8 mouse cellular contexts compared by ENCODE assay signal in the genomic region with DNA sequence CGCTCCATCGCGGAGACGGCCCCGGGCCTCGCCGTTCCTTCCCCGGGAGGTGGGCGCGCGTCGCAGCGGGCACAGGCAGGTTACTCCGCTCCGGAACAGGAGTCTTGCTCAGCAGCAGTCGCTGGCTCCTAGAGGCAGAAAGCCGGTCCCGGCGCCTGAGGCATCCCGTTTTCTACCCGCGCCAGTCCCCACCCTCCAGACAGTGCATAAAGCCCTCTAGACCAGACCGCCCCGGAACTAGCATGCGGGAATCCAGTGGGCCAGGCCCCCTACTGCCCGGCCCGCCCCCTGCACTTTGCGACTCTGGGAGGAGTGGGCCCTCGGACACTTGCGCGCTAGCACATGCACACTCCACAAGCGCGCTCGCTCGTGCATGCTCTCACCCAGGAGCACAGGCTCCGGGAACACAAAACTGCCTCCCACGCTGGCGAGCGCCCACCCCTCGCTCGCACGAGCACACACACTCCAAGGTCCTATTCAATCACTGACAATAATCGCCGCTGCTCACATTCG. TPM values are rescaled to one million over a fixed set of nuclear protein-coding genes. Genes with fewer than 3 reads are reported as not detected.
DNase-seq lines count a peak whose midpoint lies in the region; ATAC-seq and TF ChIP-seq lines count a peak whose summit lies in the region.

Gene Lrp2, minus strand, starts transcription at position 180 of the 513 bp plus-strand sequence.

- no peak for TF ChIP-seq CTCF in gastrocnemius, adult 2 months (IDR thresholded peaks at IDR 0.05)
- peak; percentile 33 for TF ChIP-seq CTCF in Patski (IDR thresholded peaks at IDR 0.05)

- no peak within 1 kb of the TSS for H3ac ChIP-seq in myocyte (ENCODE audit: control insufficient read depth, insufficient read length)

- H3K27ac ChIP-seq in gastrocnemius, adult 2 months = no peak within 1 kb of the TSS
- H3K27ac ChIP-seq in forebrain, embryonic 15.5 days (replicated peaks) = no peak within 1 kb of the TSS
- H3K27ac ChIP-seq in liver, embryonic 13.5 days = no peak within 1 kb of the TSS

- H3K9me3 ChIP-seq in forebrain, embryonic 15.5 days = no peaks in the 10 kb centered on the region
- no peaks in the 10 kb centered on the region for H3K9me3 ChIP-seq in liver, embryonic 13.5 days (replicated peaks)

- H3K9ac ChIP-seq in forebrain, embryonic 15.5 days (replicated peaks) = peak within 1 kb of the TSS; percentile 41
- H3K9ac ChIP-seq in liver, embryonic 13.5 days = no peak within 1 kb of the TSS

- intact Hi-C loops in gastrocnemius, adult 2 months (cut with DNase I) = no loop called here

- peak; percentile 30 for DNase-seq in gastrocnemius, adult 2 months
- no peak for DNase-seq in gastrocnemius, adult 18-20 months (ENCODE audit: low spot score)
- DNase-seq in Patski (ENCODE audit: low read depth, low spot score) = no peak
- peak; percentile 91 for DNase-seq in kidney, adult 11 months
- DNase-seq in liver, embryonic 13.5 days = no peak
- no peak for DNase-seq in thymus, postnatal 4 days

- peak within 1 kb of the TSS; percentile 99 for H3K4me2 ChIP-seq in forebrain, embryonic 15.5 days (replicated peaks)
- peak within 1 kb of the TSS; percentile 69 for H3K4me2 ChIP-seq in liver, embryonic 13.5 days
- peak within 1 kb of the TSS; percentile 82 for H3K4me2 ChIP-seq in myocyte (ENCODE audit: low read depth)

- in situ Hi-C loops in Patski (cut with MboI; ENCODE audit: low pct_unique_long_range_greater_than_20kb) = no loop called here

- CTCF ChIA-PET in Patski (lab: Charles Lee) = no interaction called here

- no peaks in the 10 kb centered on the region for H3K79me2 ChIP-seq in myocyte (ENCODE audit: control insufficient read depth, insufficient read depth)

- H3K4me3 ChIP-seq in gastrocnemius, adult 2 months = peak within 1 kb of the TSS; percentile 71
- H3K4me3 ChIP-seq in forebrain, embryonic 15.5 days = peak within 1 kb of the TSS; percentile 58
- peak within 1 kb of the TSS; percentile 53 for H3K4me3 ChIP-seq in liver, embryonic 13.5 days (replicated peaks)
- peak within 1 kb of the TSS; percentile 16 for H3K4me3 ChIP-seq in myocyte

- POLR2A ChIA-PET in Patski (lab: Charles Lee) = interaction anchor here (1.4 kb wide), 1 partner anchor 15 kb away, joined by 3 read pairs; no protein-coding TSS in a partner anchor

- H3K27me3 ChIP-seq in Patski (no peaks in the 10 kb centered on the region), myocyte (ENCODE audit: control insufficient read depth, insufficient read depth, insufficient read length) (peaks cover 17% of the 10 kb centered on the region)
- H3K27me3 ChIP-seq in forebrain, embryonic 15.5 days = peaks cover 58% of the 10 kb centered on the region
- peaks cover 83% of the 10 kb centered on the region for H3K27me3 ChIP-seq in liver, embryonic 13.5 days

- H3K36me3 ChIP-seq in forebrain, embryonic 15.5 days = no peaks in the 10 kb centered on the region
- H3K36me3 ChIP-seq in liver, embryonic 13.5 days = no peaks in the 10 kb centered on the region
- no peaks in the 10 kb centered on the region for H3K36me3 ChIP-seq in myocyte (ENCODE audit: control insufficient read depth, insufficient read depth)

- WGBS in forebrain, embryonic 15.5 days = under 1% methylated on average over 45 of the region's 45 CpGs
- 0% methylated on average over 44 of the region's 45 CpGs for WGBS in liver, embryonic 13.5 days (ENCODE audit: insufficient replicate concordance)

- no peak for TF ChIP-seq POLR2A in myocyte (IDR thresholded peaks at IDR 0.05; ENCODE audit: insufficient read length, low read depth)

- ATAC-seq in Patski = peak; percentile 73
- ATAC-seq in forebrain, embryonic 15.5 days (replicated peaks) = peak; percentile 87
- 0 out of 2 replicates have a peak, but pooled peaks have one; percentile 39 for ATAC-seq in liver, embryonic 13.5 days (ENCODE audit: low read depth)

- H3K4me1 ChIP-seq in forebrain, embryonic 15.5 days = peaks cover 36% of the 10 kb centered on the region
- peaks cover 18% of the 10 kb centered on the region for H3K4me1 ChIP-seq in liver, embryonic 13.5 days (replicated peaks)

TF ChIP-seq in myocyte, 11 proteins besides CTCF, POLR2A, EP300 and RAD21:
- TF ChIP-seq E2F4 (IDR thresholded peaks at IDR 0.05; ENCODE audit: insufficient read depth) = no peak
- TF ChIP-seq MYOG (IDR thresholded peaks at IDR 0.05; ENCODE audit: control insufficient read depth in 1 of 3, insufficient read depth in 1 of 3, insufficient read length in 2 of 3, low read depth in 2 of 3) = no peak

RNA-seq across cellular contexts. Expression of gene Lrp2, which starts in this region (rescaled TPM):
- total RNA-seq in gastrocnemius, adult 2 months (2021) = not detected
- total RNA-seq in gastrocnemius, adult 18-20 months (2021) = under 1 TPM in 1 of 2 experiments, not detected in 1; 0.30 TPM
- polyA plus RNA-seq in Patski (2021) (39.0 TPM), myocyte (2012; fragmentation: generic; extraction: Trizol) (0.07 TPM)
- polyA plus RNA-seq in forebrain, embryonic 15.5 days (2015; fragmentation: Nextera tagmentation; extraction: Ambion mirVana) = 0.24 and 0.47 TPM in 2 replicates
- 0.06 and 0.09 TPM in 2 replicates for polyA plus RNA-seq in liver, embryonic 13.5 days (2015; fragmentation: Nextera tagmentation; extraction: Ambion mirVana)

Comparison
In these comparisons a context has a peak if more than half of its experiments do, and no peak if none do; other contexts are left out.
1. RNA of gene Lrp2 (polyA plus RNA-seq): 39.0 TPM in Patski (single experiment); 0.24 to 0.47 TPM in forebrain, embryonic 15.5 days, 0.07 TPM in myocyte (single experiment) and 0.06 to 0.09 TPM in liver, embryonic 13.5 days; every median in the first group is over 10 times any median in the second.
2. Peak in DNase-seq and H3K4me3 ChIP-seq in gastrocnemius, adult 2 months; RNA of the gene not detected or under 1 TPM.
3. Peak in ATAC-seq, H3K4me3 ChIP-seq, H3K9ac ChIP-seq and H3K4me2 ChIP-seq in forebrain, embryonic 15.5 days; RNA of the gene not detected or under 1 TPM.
4. Peak in ATAC-seq, H3K4me3 ChIP-seq and H3K4me2 ChIP-seq in liver, embryonic 13.5 days; RNA of the gene not detected or under 1 TPM.
5. H3K4me3 ChIP-seq: peak in every context shown above with its lines; median percentile 71 in gastrocnemius, adult 2 months; 58 in forebrain, embryonic 15.5 days; 53 in liver, embryonic 13.5 days; 16 in myocyte.
6. Peak in every context shown above with its lines, with median percentiles within 50 percentile points of each other: ATAC-seq and H3K4me2 ChIP-seq.